Mouse (Mus musculus) megakaryocyte-erythroid progenitor cell, adult 5 weeks (primary cell): Measurements from ENCODE around the gene Sipa1l2. TPM values are rescaled to one million over a fixed set of nuclear protein-coding genes. Genes with fewer than 3 reads are reported as not detected.

Experiments used
- polyA plus RNA-seq: library from polyadenylated mRNA; stranded (reverse); fragments of >175 nt; gene quantifications from 2 replicates; pipeline ENCODE4 v1.2.3, GENCODE M21; 2012

Gene Sipa1l2
- 1.7 and 1.8 TPM in 2 replicates for polyA plus RNA-seq

DNA sequence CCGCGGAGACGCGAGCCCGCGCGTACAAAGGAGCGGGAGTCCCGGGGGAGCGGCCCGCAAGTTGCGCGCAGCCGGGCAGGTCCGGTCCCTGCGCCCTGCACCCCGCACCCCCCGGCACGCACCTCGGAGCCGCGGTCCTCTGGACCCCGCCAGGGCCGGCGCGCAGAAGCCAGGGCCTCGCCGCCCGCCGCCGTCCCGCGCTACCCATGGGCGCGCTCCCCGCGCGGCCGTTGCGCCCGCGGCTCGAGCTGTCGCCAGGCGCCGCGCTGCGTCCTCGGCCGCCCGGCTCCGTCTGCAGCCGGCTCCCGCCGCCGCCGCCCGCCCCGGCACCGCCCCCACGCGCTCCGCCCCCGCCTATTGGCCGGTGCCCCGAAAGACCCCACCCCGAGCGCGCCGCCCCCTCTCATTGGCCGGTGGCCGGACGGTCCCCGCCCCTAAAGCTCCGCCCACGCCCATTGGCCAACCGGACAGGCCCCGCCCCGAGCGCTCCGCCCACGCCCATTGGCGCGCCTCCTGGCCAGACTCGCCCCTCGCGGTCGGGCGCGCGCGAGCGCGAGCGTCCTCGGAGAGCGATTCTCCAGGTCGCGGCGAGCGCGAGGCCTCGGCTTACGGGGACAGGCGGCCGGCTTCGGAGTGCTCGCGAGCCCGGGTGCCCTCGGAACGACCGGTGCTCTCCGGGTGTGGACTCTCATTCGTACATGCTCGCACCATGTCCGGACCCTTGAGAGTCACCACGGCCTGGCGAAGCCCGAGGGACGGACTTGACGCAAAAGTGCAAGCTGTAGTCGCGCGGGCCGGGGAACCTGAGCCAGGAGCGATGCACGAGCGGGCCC lies at the start of gene Sipa1l2:
Sipa1l2 (minus strand) TSS at position 276 of the 833 bp plus-strand sequence.

Other genes with a start within 250 kb of the Sipa1l2 start
- 0.34 and 0.40 TPM in 2 replicates for gene Map10, start 100.0 kb upstream of the Sipa1l2 start, polyA plus RNA-seq
- 23.5 and 26.8 TPM in 2 replicates for gene Ntpcr, start 160.2 kb upstream of the Sipa1l2 start, polyA plus RNA-seq